24 mouse cellular contexts compared by ENCODE assay signal in the genomic region with DNA sequence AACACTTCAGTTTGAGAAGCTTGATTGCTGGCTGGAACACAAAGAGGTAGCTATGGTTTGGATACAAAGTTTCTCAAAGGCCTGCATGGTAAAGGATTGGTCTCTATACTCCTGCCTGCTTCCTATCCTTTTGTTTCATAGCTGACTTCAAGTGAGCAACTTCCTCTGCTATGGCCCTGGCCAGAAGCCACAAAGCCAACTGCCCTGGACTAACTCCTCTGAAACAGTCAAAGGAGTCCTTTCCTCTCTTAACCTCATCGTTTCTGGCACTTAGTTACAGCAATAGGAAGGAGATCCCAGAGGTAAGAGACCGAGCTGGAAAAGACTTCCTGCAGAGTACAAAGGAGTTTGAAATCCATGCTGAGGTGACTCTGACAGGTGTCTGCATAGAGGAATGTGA.
DNase-seq lines count a peak whose midpoint lies in the region; ATAC-seq and TF ChIP-seq lines count a peak whose summit lies in the region.
"Had no signal": no experiment of that assay in that cellular context is flagged by ENCODE, and none has a peak within 500 bp of the region (broad histone marks: within the 10 kb centered on the region; RNA-seq: fewer than 3 reads in every experiment).

No protein-coding gene starts in this region.

- no peaks in the 10 kb centered on the region for H3K36me3 ChIP-seq in lung, embryonic 15.5 days
- no peaks in the 10 kb centered on the region for H3K36me3 ChIP-seq in hindbrain, embryonic 16.5 days (ENCODE audit: control insufficient read depth, insufficient read depth, low read length)
- H3K36me3 ChIP-seq: forebrain, embryonic 10.5 days; hindbrain, embryonic 13.5 days; limb, embryonic 15.5 days; midbrain, embryonic 15.5 days; neural tube, embryonic 12.5 days had no signal

- no peak for TF ChIP-seq POLR2A in cerebellum, adult 2 months (IDR thresholded peaks at IDR 0.05; ENCODE audit: borderline replicate concordance, insufficient read depth, low read length)

- DNase-seq in heart, postnatal 4 days = peak; percentile 12
- DNase-seq in heart, adult 9 months (ENCODE audit: low spot score in 2 of 2) = no peak
- no peak for DNase-seq in lung, postnatal 25 days (ENCODE audit: low spot score)
- DNase-seq in kidney, postnatal 25 days = peak; percentile 48 to 58
- DNase-seq in cerebellum, adult 2 months = no peak
- DNase-seq: adrenal gland, postnatal 25 days; cerebellum, adult 9-11 months; forebrain, postnatal 0 days; gastrocnemius, postnatal 14 days; heart, adult 2 months; lung, postnatal 4 days; retina, postnatal 1 day; thymus, postnatal 36 days had no signal

- H3K9me3 ChIP-seq in lung, embryonic 15.5 days = no peaks in the 10 kb centered on the region
- H3K9me3 ChIP-seq in hindbrain, embryonic 16.5 days (ENCODE audit: control insufficient read depth, low read length) = no peaks in the 10 kb centered on the region
- H3K9me3 ChIP-seq: forebrain, embryonic 10.5 days; hindbrain, embryonic 13.5 days; limb, embryonic 15.5 days; midbrain, embryonic 15.5 days; neural tube, embryonic 12.5 days had no signal

- H3K4me3 ChIP-seq in lung, embryonic 15.5 days = no peak overlapping the region
- H3K4me3 ChIP-seq in hindbrain, embryonic 16.5 days (ENCODE audit: low read length) = no peak overlapping the region
- no peak overlapping the region for H3K4me3 ChIP-seq in cerebellum, adult 2 months (replicated peaks; ENCODE audit: insufficient read depth, low read depth, low read length)
- H3K4me3 ChIP-seq: forebrain, embryonic 10.5 days; heart, adult 2 months; hindbrain, embryonic 13.5 days; left cerebral cortex, adult 2 months; limb, embryonic 15.5 days; midbrain, embryonic 15.5 days; neural tube, embryonic 12.5 days had no signal

- no peak overlapping the region for H3K9ac ChIP-seq in lung, embryonic 15.5 days
- no peak overlapping the region for H3K9ac ChIP-seq in hindbrain, embryonic 16.5 days (ENCODE audit: low read depth, low read length)
- H3K9ac ChIP-seq: forebrain, postnatal 0 days; hindbrain, embryonic 13.5 days; limb, embryonic 15.5 days; liver, embryonic 14.5 days; midbrain, embryonic 15.5 days; neural tube, embryonic 12.5 days had no signal

- H3K4me1 ChIP-seq in lung, embryonic 15.5 days = peaks cover 14% of the 10 kb centered on the region
- H3K4me1 ChIP-seq in hindbrain, embryonic 16.5 days (ENCODE audit: control insufficient read depth, insufficient read depth, low read depth, low read length) = no peaks in the 10 kb centered on the region
- no peaks in the 10 kb centered on the region for H3K4me1 ChIP-seq in cerebellum, adult 2 months (ENCODE audit: control insufficient read depth, insufficient read depth, low read length)
- H3K4me1 ChIP-seq: hindbrain, embryonic 13.5 days; midbrain, embryonic 15.5 days; neural tube, embryonic 12.5 days had no signal

- no peak overlapping the region for H3K4me2 ChIP-seq in lung, embryonic 15.5 days
- H3K4me2 ChIP-seq in hindbrain, embryonic 16.5 days (ENCODE audit: low read length) = no peak overlapping the region
- H3K4me2 ChIP-seq: hindbrain, embryonic 13.5 days; limb, embryonic 15.5 days; midbrain, embryonic 15.5 days; neural tube, embryonic 12.5 days had no signal

- H3K27ac ChIP-seq in lung, embryonic 15.5 days = peak overlapping the region; percentile 48; the same call in 1 of the 2 replicates
- H3K27ac ChIP-seq in hindbrain, embryonic 16.5 days (ENCODE audit: low read depth, low read length) = no peak overlapping the region
- no peak overlapping the region for H3K27ac ChIP-seq in cerebellum, adult 2 months (ENCODE audit: insufficient read depth, low read length)
- H3K27ac ChIP-seq: forebrain, embryonic 10.5 days; heart, adult 2 months; hindbrain, embryonic 13.5 days; left cerebral cortex, adult 2 months; limb, embryonic 15.5 days; liver, embryonic 14.5 days; midbrain, embryonic 15.5 days; neural tube, embryonic 12.5 days had no signal

- no peaks in the 10 kb centered on the region for H3K27me3 ChIP-seq in lung, embryonic 15.5 days
- no peaks in the 10 kb centered on the region for H3K27me3 ChIP-seq in hindbrain, embryonic 16.5 days (replicated peaks; ENCODE audit: control insufficient read depth, insufficient read depth, low read length)
- no peaks in the 10 kb centered on the region for H3K27me3 ChIP-seq in cerebellum, adult 2 months (ENCODE audit: control insufficient read depth, insufficient read depth, low read length)
- H3K27me3 ChIP-seq: hindbrain, embryonic 13.5 days; limb, embryonic 15.5 days; midbrain, embryonic 15.5 days; neural tube, embryonic 12.5 days had no signal

- no peak for TF ChIP-seq CTCF in cerebellum, adult 2 months (IDR thresholded peaks at IDR 0.05; ENCODE audit: borderline replicate concordance, insufficient read depth, low read depth, low read length)

- WGBS in lung, embryonic 15.5 days = 26% methylated on average over 2 of the region's 2 CpGs
- WGBS in hindbrain, embryonic 16.5 days = 41% methylated on average over 2 of the region's 2 CpGs
- 33% methylated on average over 2 of the region's 2 CpGs for WGBS in cerebellum, adult 2 months

- no peak for ATAC-seq in lung, embryonic 15.5 days (ENCODE audit: borderline replicate concordance, extremely low read depth, low FRiP score, low TSS enrichment)
- no peak for ATAC-seq in hindbrain, embryonic 16.5 days
- ATAC-seq: CD4-positive, CD25-positive, alpha-beta regulatory T cell, adult 4 months; forebrain, postnatal 0 days; inflammation-experienced regulatory T-cells, adult 6 months; midbrain, embryonic 15.5 days had no signal

Comparison
In these comparisons a context has a peak if more than half of its experiments do, and no peak if none do; other contexts are left out.
1. DNase-seq: peak in heart, postnatal 4 days (single experiment) and kidney, postnatal 25 days (2 of 2); none in heart, adult 9 months (0 of 2), lung, postnatal 25 days (single experiment) and cerebellum, adult 2 months (0 of 2).